28 mouse cellular contexts compared by ENCODE assay signal in the genomic region with DNA sequence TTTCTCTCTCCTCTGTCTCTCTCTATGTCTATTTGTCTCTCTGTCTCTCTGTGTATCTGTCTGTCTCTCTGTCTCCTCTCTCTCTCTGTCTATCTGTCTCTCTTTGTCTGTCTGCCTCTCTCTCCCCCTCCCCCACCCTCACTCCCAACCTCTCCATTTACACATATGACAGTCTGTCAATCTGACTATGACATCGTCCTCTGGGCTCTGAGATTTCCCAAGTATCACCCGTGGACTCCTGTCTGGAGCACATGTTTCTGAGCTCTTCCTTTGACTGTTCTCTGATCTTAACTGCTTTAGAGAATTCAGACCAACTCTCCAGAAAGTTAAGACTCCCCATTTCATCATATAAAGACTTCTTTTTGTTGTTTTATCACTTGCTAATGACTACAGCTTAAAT. TPM values are rescaled to one million over a fixed set of nuclear protein-coding genes. Genes with fewer than 3 reads are reported as not detected.
"Had no signal": no experiment of that assay in that cellular context is flagged by ENCODE, and none has a peak within 500 bp of the region (broad histone marks: within the 10 kb centered on the region; RNA-seq: fewer than 3 reads in every experiment).

No protein-coding gene starts in this region.

- H3K9ac ChIP-seq: liver, embryonic 13.5 days; neural tube, embryonic 12.5 days; neural tube, embryonic 15.5 days had no signal

- H3K9me3 ChIP-seq: liver, embryonic 13.5 days; megakaryocyte, embryonic 14.5 days; midbrain, embryonic 10.5 days; neural tube, embryonic 12.5 days; neural tube, embryonic 15.5 days had no signal

- H3K27ac ChIP-seq: kidney, postnatal 0 days; liver, embryonic 13.5 days; midbrain, embryonic 10.5 days; neural tube, embryonic 12.5 days; neural tube, embryonic 15.5 days; stomach, postnatal 0 days had no signal

- H3K4me3 ChIP-seq: liver, embryonic 13.5 days; megakaryocyte, embryonic 14.5 days; midbrain, embryonic 10.5 days; neural tube, embryonic 12.5 days; neural tube, embryonic 15.5 days had no signal

- H3K36me3 ChIP-seq: liver, embryonic 13.5 days; midbrain, embryonic 10.5 days; neural tube, embryonic 12.5 days; neural tube, embryonic 15.5 days had no signal

- H3K4me1 ChIP-seq: liver, embryonic 13.5 days; megakaryocyte, embryonic 14.5 days; neural tube, embryonic 12.5 days; neural tube, embryonic 15.5 days had no signal

- H3K27me3 ChIP-seq: liver, embryonic 13.5 days; megakaryocyte, embryonic 14.5 days; neural tube, embryonic 12.5 days; neural tube, embryonic 15.5 days had no signal

- ATAC-seq: intestine, embryonic 16.5 days had no signal

- DNase-seq: kidney, adult 18-20 months; liver, embryonic 13.5 days; lung, adult 2 months; midbrain, embryonic 14.5 days; right cerebral cortex, adult 18-20 months; right cerebral cortex, postnatal 14 days; right cerebral cortex, postnatal 4 days; thymus, adult 2 months; thymus, postnatal 14 days; thymus, postnatal 4 days had no signal

- H3K4me2 ChIP-seq: liver, embryonic 13.5 days; neural tube, embryonic 12.5 days; neural tube, embryonic 15.5 days had no signal

RNA-seq across cellular contexts. Expression of gene Gm6993, which starts 18.3 kb away (rescaled TPM):
- total RNA-seq: layer of hippocampus, adult 18-20 months; layer of hippocampus, postnatal 25 days; left cerebral cortex, adult 18-20 months; left cerebral cortex, postnatal 10 days; left cerebral cortex, postnatal 36 days; liver, adult 2 months had no signal
- polyA plus RNA-seq: intestine, embryonic 16.5 days; kidney, postnatal 0 days; limb, embryonic 11.5 days; limb, embryonic 14.5 days; liver, adult 2 months; liver, embryonic 13.5 days; liver, embryonic 16.5 days; lung, adult 2 months; lung, embryonic 16.5 days; midbrain, embryonic 10.5 days; midbrain, embryonic 14.5 days; neural tube, embryonic 12.5 days; neural tube, embryonic 15.5 days; stomach, embryonic 14.5 days; stomach, postnatal 0 days; thymus, adult 2 months had no signal
